Mouse (Mus musculus): ENCODE results near the gene Zfp57. TPM values are rescaled to one million over a fixed set of nuclear protein-coding genes. Genes with fewer than 3 reads are reported as not detected.
A peak's percentile ranks its signal among the peaks of the same experiment; 100 is the strongest.

Gene Zfp57
- polyA plus RNA-seq (2016; fragmentation: Nextera tagmentation; extraction: Ambion mirVana), result 208 and 223 TPM in 2 replicates

- Histone ChIP-seq H3K4me3 (peak within 1 kb of the TSS; percentile 60), H3K27ac (peak within 1 kb of the TSS; percentile 95)
Observed at GRCm38 (mm10) chr17:37000863-37001262, at the start of gene Zfp57. Gene Zfp57 (plus strand): TSS chr17:37001163.

GRCm38 (mm10) chr17:36952631-36953030 is 48.3 kb upstream of the Zfp57 start:
- peaks cover 13% of the 10 kb centered on the region for H3K4me1 ChIP-seq
- no peaks in the 10 kb centered on the region for H3K27me3 ChIP-seq
- no peaks in the 10 kb centered on the region for H3K9me3 ChIP-seq (replicated peaks)
- no peak overlapping the region for H3K4me2 ChIP-seq (replicated peaks)
- H3K4me3 ChIP-seq, result no peak overlapping the region
- WGBS, result 95% methylated on average over 2 of the region's 2 CpGs
- no peak for ATAC-seq (ENCODE audit: low FRiP score)
- no peak overlapping the region for H3K9ac ChIP-seq
- no peak overlapping the region for H3K27ac ChIP-seq
- H3K36me3 ChIP-seq, result peaks cover 16% of the 10 kb centered on the region

More at GRCm38 (mm10) chr17:37000863-37001262, at the start of gene Zfp57:
- ATAC-seq (ENCODE audit: low FRiP score), result no peak
- 97% methylated on average over 7 of the region's 7 CpGs for WGBS
- peaks cover 13% of the 10 kb centered on the region for H3K36me3 ChIP-seq
- H3K4me1 ChIP-seq, result peaks cover 6% of the 10 kb centered on the region; the same call in 1 of the 2 replicates
- peak within 1 kb of the TSS; percentile 56 for H3K4me2 ChIP-seq (replicated peaks)
- H3K9ac ChIP-seq, result peak within 1 kb of the TSS; percentile 92; the same call in 1 of the 2 replicates
- H3K27me3 ChIP-seq, result no peaks in the 10 kb centered on the region
- no peaks in the 10 kb centered on the region for H3K9me3 ChIP-seq (replicated peaks)

GRCm38 (mm10) chr17:36953062-36953461 is 47.9 kb upstream of the Zfp57 start:
- H3K27ac ChIP-seq, result no peak overlapping the region
- peaks cover 16% of the 10 kb centered on the region for H3K36me3 ChIP-seq
- no peaks in the 10 kb centered on the region for H3K27me3 ChIP-seq
- no peak overlapping the region for H3K4me3 ChIP-seq
- 81% methylated on average over 1 of the region's 1 CpGs for WGBS
- H3K4me1 ChIP-seq, result peaks cover 15% of the 10 kb centered on the region
- no peaks in the 10 kb centered on the region for H3K9me3 ChIP-seq (replicated peaks)
- H3K4me2 ChIP-seq (replicated peaks), result no peak overlapping the region
- ATAC-seq (ENCODE audit: low FRiP score), result no peak
- H3K9ac ChIP-seq, result no peak overlapping the region

GRCm38 (mm10) chr17:36957999-36958743 is 42.8 kb upstream of the Zfp57 start, which contains the start of the genes Znrd1 and Znrd1as:
Gene Znrd1 (minus strand): TSS chr17:36958559.
Gene Znrd1as (plus strand): TSS chr17:36958592.
- peak within 1 kb of the TSS; percentile 73 for H3K4me2 ChIP-seq (replicated peaks)
- peak within 1 kb of the TSS; percentile 74 for H3K27ac ChIP-seq
- peak; percentile 97 for ATAC-seq (ENCODE audit: low FRiP score)
- H3K9ac ChIP-seq, result peak within 1 kb of the TSS; percentile 78
- peak within 1 kb of the TSS; percentile 70 for H3K4me3 ChIP-seq
- no peaks in the 10 kb centered on the region for H3K27me3 ChIP-seq
- peaks cover 12% of the 10 kb centered on the region for H3K4me1 ChIP-seq
- H3K36me3 ChIP-seq, result 0 out of 2 replicates have a peak, but pooled peaks cover 5% of the 10 kb centered on the region
- under 1% methylated on average over 46 of the region's 46 CpGs for WGBS
- no peaks in the 10 kb centered on the region for H3K9me3 ChIP-seq (replicated peaks)

- no peaks in the 10 kb centered on the region for H3K27me3 ChIP-seq
- H3K4me1 ChIP-seq, result peaks cover 12% of the 10 kb centered on the region
- H3K4me3 ChIP-seq, result peak overlapping the region; percentile 70
- ATAC-seq (ENCODE audit: low FRiP score), result no peak; the same call in 1 of the 2 replicates
- H3K9me3 ChIP-seq (replicated peaks), result no peaks in the 10 kb centered on the region
- H3K27ac ChIP-seq, result peak overlapping the region; percentile 74; the same call in 1 of the 2 replicates
- H3K9ac ChIP-seq, result peak overlapping the region; percentile 78
- 13% methylated on average over 12 of the region's 12 CpGs for WGBS
- H3K36me3 ChIP-seq, result 0 out of 2 replicates have a peak, but pooled peaks cover 3% of the 10 kb centered on the region
- peak overlapping the region; percentile 73 for H3K4me2 ChIP-seq (replicated peaks)
Observed at GRCm38 (mm10) chr17:36958884-36959283, 42.1 kb upstream of the Zfp57 start.

- H3K9ac ChIP-seq, result no peak overlapping the region
- 72% methylated on average over 1 of the region's 1 CpGs for WGBS
- no peaks in the 10 kb centered on the region for H3K9me3 ChIP-seq (replicated peaks)
- H3K4me1 ChIP-seq, result peaks cover 12% of the 10 kb centered on the region
- H3K27ac ChIP-seq, result no peak overlapping the region
- H3K4me3 ChIP-seq, result no peak overlapping the region
- no peak for ATAC-seq (ENCODE audit: low FRiP score)
- H3K27me3 ChIP-seq, result no peaks in the 10 kb centered on the region
- H3K4me2 ChIP-seq (replicated peaks), result no peak overlapping the region
- 0 out of 2 replicates have a peak, but pooled peaks cover 1% of the 10 kb centered on the region for H3K36me3 ChIP-seq
Observed at GRCm38 (mm10) chr17:36961125-36961524, 39.8 kb upstream of the Zfp57 start.

GRCm38 (mm10) chr17:36966875-36967274 is 34.1 kb upstream of the Zfp57 start:
- Histone ChIP-seq H3K4me3 (no peak overlapping the region), H3K4me1 (no peaks in the 10 kb centered on the region), H3K9me3 (replicated peaks) (no peaks in the 10 kb centered on the region), H3K9ac (no peak overlapping the region), H3K27me3 (no peaks in the 10 kb centered on the region), H3K27ac (no peak overlapping the region), H3K4me2 (replicated peaks) (no peak overlapping the region), H3K36me3 (no peaks in the 10 kb centered on the region)
- WGBS, result 85% methylated on average over 1 of the region's 1 CpGs
- ATAC-seq (ENCODE audit: low FRiP score), result no peak

- 85% methylated on average over 14 of the region's 14 CpGs for WGBS
- H3K4me2 ChIP-seq (replicated peaks), result no peak overlapping the region
- no peaks in the 10 kb centered on the region for H3K4me1 ChIP-seq
- ATAC-seq (ENCODE audit: low FRiP score), result no peak
- H3K4me3 ChIP-seq, result no peak overlapping the region
- no peaks in the 10 kb centered on the region for H3K36me3 ChIP-seq
- no peak overlapping the region for H3K27ac ChIP-seq
- no peaks in the 10 kb centered on the region for H3K9me3 ChIP-seq (replicated peaks)
- no peak overlapping the region for H3K9ac ChIP-seq
- H3K27me3 ChIP-seq, result no peaks in the 10 kb centered on the region
Observed at GRCm38 (mm10) chr17:36970316-36970890, 30.6 kb upstream of the Zfp57 start.

GRCm38 (mm10) chr17:36971172-36971850 is 29.7 kb upstream of the Zfp57 start:
- 89% methylated on average over 6 of the region's 6 CpGs for WGBS
- no peaks in the 10 kb centered on the region for H3K27me3 ChIP-seq
- H3K4me2 ChIP-seq (replicated peaks), result no peak overlapping the region
- ATAC-seq (ENCODE audit: low FRiP score), result no peak
- H3K4me3 ChIP-seq, result no peak overlapping the region
- H3K36me3 ChIP-seq, result no peaks in the 10 kb centered on the region
- no peaks in the 10 kb centered on the region for H3K9me3 ChIP-seq (replicated peaks)
- no peak overlapping the region for H3K27ac ChIP-seq
- H3K9ac ChIP-seq, result no peak overlapping the region
- H3K4me1 ChIP-seq, result no peaks in the 10 kb centered on the region

- H3K36me3 ChIP-seq, result no peaks in the 10 kb centered on the region
- H3K27ac ChIP-seq, result no peak overlapping the region
- no peak overlapping the region for H3K4me2 ChIP-seq (replicated peaks)
- WGBS, result 91% methylated on average over 3 of the region's 3 CpGs
- H3K4me1 ChIP-seq, result no peaks in the 10 kb centered on the region
- H3K4me3 ChIP-seq, result no peak overlapping the region
- no peaks in the 10 kb centered on the region for H3K27me3 ChIP-seq
- ATAC-seq (ENCODE audit: low FRiP score), result no peak
- H3K9ac ChIP-seq, result no peak overlapping the region
- H3K9me3 ChIP-seq (replicated peaks), result no peaks in the 10 kb centered on the region
Observed at GRCm38 (mm10) chr17:36972791-36973190, 28.2 kb upstream of the Zfp57 start.

GRCm38 (mm10) chr17:36973271-36973787 is 27.6 kb upstream of the Zfp57 start:
- WGBS, result 71% methylated on average over 8 of the region's 8 CpGs
- ATAC-seq (ENCODE audit: low FRiP score), result no peak

More at GRCm38 (mm10) chr17:36973271-36973787, 27.6 kb upstream of the Zfp57 start:
- Histone ChIP-seq H3K27ac (no peak overlapping the region), H3K4me2 (replicated peaks) (no peak overlapping the region), H3K9me3 (replicated peaks) (no peaks in the 10 kb centered on the region), H3K9ac (no peak overlapping the region), H3K36me3 (no peaks in the 10 kb centered on the region), H3K4me3 (no peak overlapping the region), H3K4me1 (no peaks in the 10 kb centered on the region), H3K27me3 (no peaks in the 10 kb centered on the region)
